Mouse (Mus musculus): ENCODE data around the gene Ugt1a6b. TPM values are rescaled to one million over a fixed set of nuclear protein-coding genes. Genes with fewer than 3 reads are reported as not detected.
"Not testable (repeated sequence)": the region's sequence is repeated elsewhere in the genome, so short reads cannot be mapped to it uniquely, and the experiment has no call there.

Ugt1a6b gene
- polyA plus RNA-seq, 1 experiment, result 0.29 TPM

GRCm38 (mm10) chr1:88220336-88220735, 117.3 kb downstream of the Ugt1a6b start:
- H3K4me1 ChIP-seq (ENCODE audit: control insufficient read depth, insufficient read depth, insufficient read length), result no peaks in the 10 kb centered on the region
- DNase-seq (ENCODE audit: low read depth in 1 of 2, low spot score in 2 of 2), result no peak
- no peaks in the 10 kb centered on the region for H3K36me3 ChIP-seq (ENCODE audit: control insufficient read depth, insufficient read depth, low read length)
- H3K27me3 ChIP-seq (ENCODE audit: control insufficient read depth, insufficient read depth, low read length), result no peaks in the 10 kb centered on the region
- no peak overlapping the region for H3K27ac ChIP-seq (ENCODE audit: insufficient read depth, low read length)
- no peak overlapping the region for H3K4me3 ChIP-seq (ENCODE audit: extremely low read depth, insufficient read depth, insufficient read length)
- TF ChIP-seq CTCF (IDR thresholded peaks at IDR 0.05; ENCODE audit: extremely low read depth, insufficient read depth, insufficient read length, insufficient replicate concordance) (no peak), POLR2A (IDR thresholded peaks at IDR 0.05; ENCODE audit: low read depth, low read length) (no peak)

GRCm38 (mm10) chr1:88222216-88222615, 119.2 kb downstream of the Ugt1a6b start:
- no peak overlapping the region for H3K27ac ChIP-seq (ENCODE audit: insufficient read depth, low read length)
- H3K4me3 ChIP-seq (ENCODE audit: extremely low read depth, insufficient read depth, insufficient read length), result no peak overlapping the region
- TF ChIP-seq CTCF (IDR thresholded peaks at IDR 0.05; ENCODE audit: extremely low read depth, insufficient read depth, insufficient read length, insufficient replicate concordance) (no peak), POLR2A (IDR thresholded peaks at IDR 0.05; ENCODE audit: low read depth, low read length) (no peak)
- no peaks in the 10 kb centered on the region for H3K4me1 ChIP-seq (ENCODE audit: control insufficient read depth, insufficient read depth, insufficient read length)
- H3K36me3 ChIP-seq (ENCODE audit: control insufficient read depth, insufficient read depth, low read length), result no peaks in the 10 kb centered on the region
- 53% methylated on average over 2 of the region's 2 CpGs for WGBS
- DNase-seq (ENCODE audit: low read depth in 1 of 2, low spot score in 2 of 2), result no peak
- H3K27me3 ChIP-seq (ENCODE audit: control insufficient read depth, insufficient read depth, low read length), result no peaks in the 10 kb centered on the region

- H3K27ac ChIP-seq (ENCODE audit: insufficient read depth, low read length); H3K27me3 ChIP-seq (ENCODE audit: control insufficient read depth, insufficient read depth, low read length); H3K4me1 ChIP-seq (ENCODE audit: control insufficient read depth, insufficient read depth, insufficient read length); DNase-seq (ENCODE audit: low read depth in 1 of 2, low spot score in 2 of 2); H3K4me3 ChIP-seq (ENCODE audit: extremely low read depth, insufficient read depth, insufficient read length); H3K36me3 ChIP-seq (ENCODE audit: control insufficient read depth, insufficient read depth, low read length): not testable (repeated sequence)
Observed at GRCm38 (mm10) chr1:88223011-88223515, 120.0 kb downstream of the Ugt1a6b start.

GRCm38 (mm10) chr1:88223591-88223990, 120.5 kb downstream of the Ugt1a6b start:
- Histone ChIP-seq H3K4me1 (ENCODE audit: control insufficient read depth, insufficient read depth, insufficient read length) (no peaks in the 10 kb centered on the region), H3K27me3 (ENCODE audit: control insufficient read depth, insufficient read depth, low read length) (no peaks in the 10 kb centered on the region), H3K4me3 (ENCODE audit: extremely low read depth, insufficient read depth, insufficient read length) (no peak overlapping the region), H3K36me3 (ENCODE audit: control insufficient read depth, insufficient read depth, low read length) (no peaks in the 10 kb centered on the region), H3K27ac (ENCODE audit: insufficient read depth, low read length) (no peak overlapping the region)
- WGBS, result 58% methylated on average over 1 of the region's 1 CpGs
- TF ChIP-seq CTCF (IDR thresholded peaks at IDR 0.05; ENCODE audit: extremely low read depth, insufficient read depth, insufficient read length, insufficient replicate concordance) (no peak), POLR2A (IDR thresholded peaks at IDR 0.05; ENCODE audit: low read depth, low read length) (no peak)
- DNase-seq (ENCODE audit: low read depth in 1 of 2, low spot score in 2 of 2), result no peak

GRCm38 (mm10) chr1:88224029-88224776, 121.2 kb downstream of the Ugt1a6b start:
- Histone ChIP-seq H3K36me3 (ENCODE audit: control insufficient read depth, insufficient read depth, low read length) (no peaks in the 10 kb centered on the region), H3K27ac (ENCODE audit: insufficient read depth, low read length) (no peak overlapping the region), H3K4me1 (ENCODE audit: control insufficient read depth, insufficient read depth, insufficient read length) (no peaks in the 10 kb centered on the region), H3K27me3 (ENCODE audit: control insufficient read depth, insufficient read depth, low read length) (no peaks in the 10 kb centered on the region), H3K4me3 (ENCODE audit: extremely low read depth, insufficient read depth, insufficient read length) (no peak overlapping the region)
- WGBS, result 67% methylated on average over 2 of the region's 2 CpGs
- no peak for DNase-seq (ENCODE audit: low read depth in 1 of 2, low spot score in 2 of 2)
- TF ChIP-seq POLR2A (IDR thresholded peaks at IDR 0.05; ENCODE audit: low read depth, low read length) (no peak), CTCF (IDR thresholded peaks at IDR 0.05; ENCODE audit: extremely low read depth, insufficient read depth, insufficient read length, insufficient replicate concordance) (no peak)

GRCm38 (mm10) chr1:88225301-88225700, 122.2 kb downstream of the Ugt1a6b start:
- 37% methylated on average over 2 of the region's 2 CpGs for WGBS
- H3K36me3 ChIP-seq (ENCODE audit: control insufficient read depth, insufficient read depth, low read length); H3K27me3 ChIP-seq (ENCODE audit: control insufficient read depth, insufficient read depth, low read length); H3K27ac ChIP-seq (ENCODE audit: insufficient read depth, low read length); H3K4me1 ChIP-seq (ENCODE audit: control insufficient read depth, insufficient read depth, insufficient read length); H3K4me3 ChIP-seq (ENCODE audit: extremely low read depth, insufficient read depth, insufficient read length); DNase-seq (ENCODE audit: low read depth in 1 of 2, low spot score in 2 of 2): not testable (repeated sequence)

- Histone ChIP-seq H3K27me3 (ENCODE audit: control insufficient read depth, insufficient read depth, low read length) (no peaks in the 10 kb centered on the region), H3K27ac (ENCODE audit: insufficient read depth, low read length) (no peak overlapping the region), H3K36me3 (ENCODE audit: control insufficient read depth, insufficient read depth, low read length) (no peaks in the 10 kb centered on the region), H3K4me3 (ENCODE audit: extremely low read depth, insufficient read depth, insufficient read length) (no peak overlapping the region), H3K4me1 (ENCODE audit: control insufficient read depth, insufficient read depth, insufficient read length) (no peaks in the 10 kb centered on the region)
- DNase-seq (ENCODE audit: low read depth in 1 of 2, low spot score in 2 of 2), result no peak
- TF ChIP-seq CTCF (IDR thresholded peaks at IDR 0.05; ENCODE audit: extremely low read depth, insufficient read depth, insufficient read length, insufficient replicate concordance), result no peak
- TF ChIP-seq POLR2A (IDR thresholded peaks at IDR 0.05; ENCODE audit: low read depth, low read length), result no peak
Observed at GRCm38 (mm10) chr1:88225741-88226140, 122.7 kb downstream of the Ugt1a6b start.

All from spleen, adult 2 months (tissue).